Mouse (Mus musculus) E14TG2a.4 (cell line): ENCODE results near the gene Ran.

ENCODE experiments used
- H3K27me3 ChIP-seq: 2 replicates; pipeline ENCODE4 v1.6.1; 2014; ENCODE audit warnings: low read length, control low read depth; ENCODE audit not compliant: insufficient read depth
- H3K36me3 ChIP-seq: 2 replicates; pipeline ENCODE4 v1.6.1; 2014; ENCODE audit warnings: low read length, control low read depth; ENCODE audit not compliant: insufficient read depth
- H3K4me1 ChIP-seq: replicated peaks from 2 replicates; pipeline ENCODE4 v1.6.1; 2014; ENCODE audit warnings: low read depth, low read length, control low read depth
- H3K4me3 ChIP-seq: replicated peaks from 2 replicates; pipeline ENCODE4 v1.5.1; 2014; ENCODE audit warnings: mild to moderate bottlenecking, low read length
- H3K9me3 ChIP-seq: 2 replicates; pipeline ENCODE4 v1.6.1; 2014; ENCODE audit warnings: low read length, control low read depth
- CTCF ChIP-seq: conservative IDR thresholded peaks from 2 replicates; pipeline ENCODE4 v1.5.1; 2014; ENCODE audit warnings: low read length
- NANOG ChIP-seq: IDR thresholded peaks from 2 replicates; pipeline ENCODE4 v1.6.1; 2014; ENCODE audit warnings: borderline replicate concordance, low read length, mixed read lengths
- POU5F1 ChIP-seq: IDR thresholded peaks from 2 replicates; pipeline ENCODE4 v1.6.1; 2014; ENCODE audit warnings: low read length, borderline replicate concordance

Ran gene

GRCm38 (mm10) chr5:129049372-129049771, 29.5 kb downstream of the Ran start:
- Histone ChIP-seq H3K36me3 (no peaks in the 10 kb centered on the region), H3K4me3 (no peak overlapping the region), H3K4me1 (peaks cover 11% of the 10 kb centered on the region), H3K27me3 (peaks cover 13% of the 10 kb centered on the region), H3K9me3 (no peaks in the 10 kb centered on the region)
- TF ChIP-seq CTCF (no peak), NANOG (no peak), POU5F1 (no peak)

GRCm38 (mm10) chr5:129051910-129052309, 32.0 kb downstream of the Ran start:
- TF ChIP-seq CTCF (peak; percentile 40), NANOG (no peak)
- Histone ChIP-seq H3K36me3 (no peaks in the 10 kb centered on the region), H3K27me3 (peaks cover 8% of the 10 kb centered on the region; the same call in 1 of the 2 replicates), H3K9me3 (no peaks in the 10 kb centered on the region), H3K4me3 (no peak overlapping the region), H3K4me1 (peaks cover 11% of the 10 kb centered on the region)

- Histone ChIP-seq H3K4me3 (no peak overlapping the region), H3K4me1 (peaks cover 15% of the 10 kb centered on the region), H3K9me3 (no peaks in the 10 kb centered on the region), H3K27me3 (peaks cover 11% of the 10 kb centered on the region; the same call in 1 of the 2 replicates), H3K36me3 (no peaks in the 10 kb centered on the region)
- no peak for TF ChIP-seq CTCF
- no peak for TF ChIP-seq NANOG
Measured at GRCm38 (mm10) chr5:129052636-129053355, 32.9 kb downstream of the Ran start.

DNA sequence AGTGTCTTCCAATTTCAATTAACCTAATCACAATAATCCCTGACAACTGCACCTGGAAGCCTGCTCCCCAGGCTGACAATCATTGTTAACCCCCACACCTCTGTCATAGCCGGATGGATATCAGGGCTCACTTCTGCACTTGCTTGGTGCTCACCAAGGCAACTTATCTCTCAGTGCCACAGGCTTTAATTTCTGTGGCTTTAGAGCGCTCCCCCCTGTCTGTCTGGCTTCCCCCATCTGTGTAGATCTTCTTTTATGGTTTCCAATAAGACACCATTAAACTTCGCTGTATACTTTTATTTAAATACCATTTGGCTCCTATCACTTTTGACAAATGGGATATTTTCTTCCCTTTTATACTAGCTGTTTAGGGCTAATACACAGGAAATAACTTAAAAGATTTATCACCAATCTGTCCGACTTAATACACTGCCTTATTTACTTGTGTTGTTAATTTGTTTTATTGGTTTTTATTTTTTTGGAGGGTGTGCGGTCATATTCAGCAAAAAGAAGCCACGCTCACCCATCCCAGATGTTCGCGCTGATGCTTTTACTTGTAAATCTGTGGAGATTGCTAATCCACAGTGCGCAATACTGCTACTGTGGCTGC, 34.9 kb downstream of the Ran start:
- no peaks in the 10 kb centered on the region for H3K36me3 ChIP-seq
- no peak overlapping the region for H3K4me3 ChIP-seq
- peaks cover 5% of the 10 kb centered on the region; the same call in 1 of the 2 replicates for H3K9me3 ChIP-seq
- H3K4me1 ChIP-seq, result peaks cover 23% of the 10 kb centered on the region
- H3K27me3 ChIP-seq, result peaks cover 10% of the 10 kb centered on the region; the same call in 1 of the 2 replicates
- no peak for TF ChIP-seq POU5F1
- TF ChIP-seq CTCF, result no peak
- TF ChIP-seq NANOG, result no peak

DNA sequence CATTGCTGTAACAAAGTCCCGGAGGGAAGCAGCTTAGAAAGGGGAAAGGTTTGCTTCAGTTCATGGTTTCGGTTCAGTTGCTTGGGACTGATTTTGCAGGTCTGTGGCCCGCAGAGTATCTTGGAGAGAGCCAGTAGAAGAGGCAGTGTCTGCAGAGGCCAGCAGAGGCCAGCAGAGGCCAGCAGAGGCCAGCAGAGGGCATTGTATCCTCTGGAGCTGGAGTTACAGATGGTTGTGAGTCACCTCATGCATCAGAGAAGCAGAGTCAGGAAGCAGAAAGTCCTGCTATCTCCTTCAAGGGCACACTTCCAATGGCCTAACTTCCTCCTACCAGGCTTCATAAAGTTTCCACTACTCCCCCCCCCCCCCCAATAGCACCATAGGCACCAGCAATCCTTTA, 39.2 kb downstream of the Ran start:
- TF ChIP-seq CTCF (peak; percentile 23), POU5F1 (no peak)
- no peaks in the 10 kb centered on the region for H3K36me3 ChIP-seq
- peaks cover 5% of the 10 kb centered on the region; the same call in 1 of the 2 replicates for H3K9me3 ChIP-seq
- H3K27me3 ChIP-seq, result peaks cover 33% of the 10 kb centered on the region
- H3K4me3 ChIP-seq, result no peak overlapping the region
- H3K4me1 ChIP-seq, result peaks cover 24% of the 10 kb centered on the region

DNA sequence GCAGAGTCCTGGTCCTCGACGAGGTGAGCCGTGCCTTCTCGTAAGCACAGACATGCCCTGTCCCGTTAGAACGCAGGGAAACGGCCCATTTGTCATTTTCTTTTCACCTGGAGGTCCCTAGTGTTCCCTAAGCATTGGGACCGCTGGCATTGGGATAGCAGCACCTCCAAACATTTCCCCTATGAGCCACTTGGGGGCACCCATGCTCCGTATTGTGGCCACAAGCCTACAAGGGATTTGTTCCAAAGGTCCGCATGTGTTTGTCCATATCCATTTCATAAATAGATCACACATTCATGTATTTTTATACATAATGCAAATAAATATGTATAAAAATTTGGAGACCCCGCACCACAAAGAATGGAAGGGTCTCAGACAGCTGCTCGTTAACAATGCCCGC, 41.7 kb downstream of the Ran start:
- Histone ChIP-seq H3K4me3 (no peak overlapping the region), H3K27me3 (peaks cover 33% of the 10 kb centered on the region), H3K36me3 (no peaks in the 10 kb centered on the region), H3K9me3 (peaks cover 5% of the 10 kb centered on the region; the same call in 1 of the 2 replicates), H3K4me1 (peaks cover 45% of the 10 kb centered on the region)
- no peak for TF ChIP-seq POU5F1
- no peak for TF ChIP-seq NANOG
- peak; percentile 81 for TF ChIP-seq CTCF

DNA sequence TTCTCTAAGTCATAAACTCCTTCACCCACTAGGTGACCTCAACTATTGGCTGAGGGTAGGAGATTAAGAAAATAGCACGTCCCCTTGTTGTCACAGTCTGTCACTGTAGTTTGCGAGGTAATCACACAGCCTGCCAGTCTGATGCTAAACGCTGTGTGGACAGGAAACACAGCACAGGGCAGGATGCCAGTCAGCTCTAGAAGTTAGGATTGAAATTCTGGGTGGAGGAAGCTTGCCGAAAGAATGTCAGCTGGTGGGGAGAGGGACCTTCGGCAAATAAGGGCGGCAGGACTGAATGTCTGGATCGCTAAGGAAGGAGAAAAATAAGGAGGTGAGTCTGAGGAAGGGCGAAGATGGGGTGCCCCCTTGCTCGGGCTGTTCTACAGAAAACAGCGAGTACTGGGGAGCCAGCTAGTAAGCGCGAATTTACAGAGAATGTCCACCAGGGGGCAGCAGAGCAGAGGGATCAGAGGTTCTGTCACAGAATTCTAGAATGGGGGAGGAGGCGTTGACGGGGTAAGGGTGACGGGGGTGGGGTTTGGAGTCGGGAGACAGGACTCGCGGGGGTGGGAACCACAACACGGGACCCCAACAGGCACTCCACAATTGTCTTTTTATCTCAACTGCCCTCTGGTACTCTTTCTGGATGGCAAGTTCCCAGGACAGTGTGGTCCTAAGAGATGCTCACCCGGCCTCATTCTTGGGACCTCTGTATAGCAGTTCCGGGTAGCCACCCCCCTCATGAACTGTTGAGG, 43.3 kb downstream of the Ran start:
- Histone ChIP-seq H3K36me3 (no peaks in the 10 kb centered on the region), H3K4me3 (peak overlapping the region; percentile 59), H3K27me3 (peaks cover 29% of the 10 kb centered on the region), H3K9me3 (peaks cover 5% of the 10 kb centered on the region; the same call in 1 of the 2 replicates), H3K4me1 (peaks cover 52% of the 10 kb centered on the region)
- TF ChIP-seq NANOG (no peak), CTCF (peak; percentile 64), POU5F1 (no peak)

- Histone ChIP-seq H3K27me3 (peaks cover 29% of the 10 kb centered on the region), H3K4me3 (peak overlapping the region; percentile 59), H3K9me3 (peaks cover 5% of the 10 kb centered on the region; the same call in 1 of the 2 replicates), H3K36me3 (no peaks in the 10 kb centered on the region), H3K4me1 (peaks cover 50% of the 10 kb centered on the region)
- TF ChIP-seq CTCF (no peak), NANOG (no peak), POU5F1 (no peak)
Measured at GRCm38 (mm10) chr5:129063792-129064087, 43.9 kb downstream of the Ran start.
